Mouse (Mus musculus) spleen, adult 12 weeks (tissue): ENCODE data around the gene Muc3.
"Not testable (repeated sequence)": the region's sequence is repeated elsewhere in the genome, so short reads cannot be mapped to it uniquely, and the experiment has no call there.

Source experiments
- DNase-seq: peaks from one replicate; pipeline ENCODE4 v3.0.0; 2022; ENCODE audit warnings: low spot score

The Muc3 gene

GRCm38 (mm10) chr5:137122686-137123193 lies 26.4 kb downstream of the Muc3 start:
- DNase-seq = peak; percentile 62

- no peak for DNase-seq
Measured at GRCm38 (mm10) chr5:137121280-137121679, 27.8 kb downstream of the Muc3 start.

GRCm38 (mm10) chr5:137118878-137119277 lies 30.2 kb downstream of the Muc3 start:
- no peak for DNase-seq

- not testable (repeated sequence) for DNase-seq
Measured at GRCm38 (mm10) chr5:137117994-137118393, 31.1 kb downstream of the Muc3 start.

- no peak for DNase-seq
Measured at GRCm38 (mm10) chr5:137116987-137117386, 32.1 kb downstream of the Muc3 start.

- peak; percentile 80 for DNase-seq
Measured at GRCm38 (mm10) chr5:137115866-137116847, 33.0 kb downstream of the Muc3 start, which contains the start of gene Trim56. Trim56 (minus strand) TSS chr5:137116209.

GRCm38 (mm10) chr5:137114891-137115561 lies 34.1 kb downstream of the Muc3 start:
- no peak for DNase-seq

- no peak for DNase-seq
Measured at GRCm38 (mm10) chr5:137111542-137112408, 37.3 kb downstream of the Muc3 start.

GRCm38 (mm10) chr5:137110863-137111262 lies 38.3 kb downstream of the Muc3 start:
- no peak for DNase-seq

- no peak for DNase-seq
Measured at GRCm38 (mm10) chr5:137109941-137110593, 39.1 kb downstream of the Muc3 start.

GRCm38 (mm10) chr5:137108111-137108510 lies 41.0 kb downstream of the Muc3 start:
- no peak for DNase-seq

GRCm38 (mm10) chr5:137107670-137108069 lies 41.5 kb downstream of the Muc3 start:
- no peak for DNase-seq

GRCm38 (mm10) chr5:137107024-137107423 lies 42.1 kb downstream of the Muc3 start:
- DNase-seq = peak; percentile 72

GRCm38 (mm10) chr5:137106434-137106833 lies 42.7 kb downstream of the Muc3 start:
- DNase-seq = no peak

GRCm38 (mm10) chr5:137103969-137104368 lies 45.2 kb downstream of the Muc3 start:
- DNase-seq = peak; percentile 30

- peak; percentile 79 for DNase-seq
Measured at GRCm38 (mm10) chr5:137102575-137103522, 46.3 kb downstream of the Muc3 start.

- no peak for DNase-seq
Measured at GRCm38 (mm10) chr5:137102078-137102477, 47.0 kb downstream of the Muc3 start.

- no peak for DNase-seq
Measured at GRCm38 (mm10) chr5:137100660-137101059, 48.5 kb downstream of the Muc3 start.

GRCm38 (mm10) chr5:137098418-137098817 lies 50.7 kb downstream of the Muc3 start:
- DNase-seq = no peak

GRCm38 (mm10) chr5:137096037-137096436 lies 53.1 kb downstream of the Muc3 start:
- no peak for DNase-seq
